Mouse (Mus musculus) cerebellum, postnatal 36 days (tissue): ENCODE results near the gene Mex3a.

Source experiments
- DNase-seq, 2 experiments: peaks; one replicate each; pipeline ENCODE4 v3.0.0; 2021 to 2022; ENCODE audit warnings: mixed read lengths in 2 of 2

Gene Mex3a

GRCm38 (mm10) chr3:88544955-88545591 is 12.9 kb downstream of the Mex3a start:
- DNase-seq: peak in 1 of 2 experiments; percentile 14

GRCm38 (mm10) chr3:88546674-88547418 is 14.7 kb downstream of the Mex3a start:
- no peak for DNase-seq

GRCm38 (mm10) chr3:88548180-88548917 is 16.2 kb downstream of the Mex3a start, which contains the start of gene Rab25:
Gene Rab25 (minus strand): TSS chr3:88548300.
- DNase-seq: no peak

GRCm38 (mm10) chr3:88551586-88551985 is 19.4 kb downstream of the Mex3a start:
- DNase-seq: no peak

- DNase-seq: no peak
These were observed 20.0 kb downstream of the Mex3a start for GRCm38 (mm10) chr3:88552082-88552645.

GRCm38 (mm10) chr3:88552676-88553524 is 20.7 kb downstream of the Mex3a start, which contains the start of gene Lamtor2:
Gene Lamtor2 (minus strand): TSS chr3:88553074.
- DNase-seq: peak; percentile 98 to 99

GRCm38 (mm10) chr3:88553525-88553879 is 21.3 kb downstream of the Mex3a start, which contains the start of gene Ubqln4:
Gene Ubqln4 (plus strand): TSS chr3:88553758.
- DNase-seq: peak; percentile 88 to 92

GRCm38 (mm10) chr3:88553880-88554586 is 21.8 kb downstream of the Mex3a start:
- DNase-seq: peak; percentile 54 to 64

GRCm38 (mm10) chr3:88555069-88555605 is 22.9 kb downstream of the Mex3a start:
- no peak for DNase-seq

GRCm38 (mm10) chr3:88555731-88556130 is 23.5 kb downstream of the Mex3a start:
- no peak for DNase-seq

- DNase-seq: no peak
These were observed 24.4 kb downstream of the Mex3a start for GRCm38 (mm10) chr3:88556616-88557015.

GRCm38 (mm10) chr3:88559596-88559995 is 27.4 kb downstream of the Mex3a start:
- no peak for DNase-seq

- no peak for DNase-seq
These were observed 29.8 kb downstream of the Mex3a start for GRCm38 (mm10) chr3:88561989-88562388.

- no peak for DNase-seq
These were observed 31.2 kb downstream of the Mex3a start for GRCm38 (mm10) chr3:88563442-88563841.

- no peak for DNase-seq
These were observed 31.8 kb downstream of the Mex3a start for GRCm38 (mm10) chr3:88563966-88564365.

- no peak for DNase-seq
These were observed 33.9 kb downstream of the Mex3a start for GRCm38 (mm10) chr3:88566116-88566515.

- no peak for DNase-seq
These were observed 34.4 kb downstream of the Mex3a start for GRCm38 (mm10) chr3:88566536-88567061.

- DNase-seq: no peak
These were observed 35.7 kb downstream of the Mex3a start for GRCm38 (mm10) chr3:88567892-88568291.

- DNase-seq: no peak
These were observed 36.4 kb downstream of the Mex3a start for GRCm38 (mm10) chr3:88568615-88569014.

GRCm38 (mm10) chr3:88569093-88569492 is 36.9 kb downstream of the Mex3a start:
- no peak for DNase-seq

GRCm38 (mm10) chr3:88569694-88570093 is 37.5 kb downstream of the Mex3a start:
- DNase-seq: no peak
